Mouse (Mus musculus): ENCODE results near the gene Ccdc116.
A peak's percentile ranks its signal among the peaks of the same experiment; 100 is the strongest.

- TF ChIP-seq CTCF (IDR thresholded peaks at IDR 0.05; ENCODE audit: low read depth) (peak; percentile 89), EP300 (IDR thresholded peaks at IDR 0.05; ENCODE audit: low read depth) (no peak)
Observed at GRCm38 (mm10) chr16:17127292-17127691, 19.7 kb downstream of the Ccdc116 start.
